Mouse (Mus musculus) heart, embryonic 11.5 days (tissue): ENCODE measurements around the gene Slc12a3. TPM values are rescaled to one million over a fixed set of nuclear protein-coding genes. Genes with fewer than 3 reads are reported as not detected.

Source experiments
- ATAC-seq: fragments of 200-750 bp; cut with Nextera tagmentation; replicated peaks from 2 replicates; pipeline ENCODE4 v1.8.0; 2017; ENCODE audit warnings: moderate library complexity; ENCODE audit not compliant: insufficient number of reproducible peaks, low FRiP score, low TSS enrichment
- H3K27ac ChIP-seq: fragments of 300-500 bp; sonication (generic); 2 replicates; pipeline ENCODE4 v1.5.1; 2014; ENCODE audit warnings: mild to moderate bottlenecking, low read depth, low read length
- H3K27me3 ChIP-seq: fragments of 300-500 bp; sonication (generic); 2 replicates; pipeline ENCODE4 v1.6.1; 2014; ENCODE audit warnings: mild to moderate bottlenecking, low read length, mixed read lengths; ENCODE audit not compliant: control insufficient read depth, insufficient read depth
- H3K36me3 ChIP-seq: fragments of 300-500 bp; sonication (generic); 2 replicates; pipeline ENCODE4 v1.6.1; 2014; ENCODE audit warnings: mild to moderate bottlenecking, low read length, moderate library complexity, mixed read lengths; ENCODE audit not compliant: control insufficient read depth, insufficient read depth
- H3K4me1 ChIP-seq: fragments of 300-500 bp; sonication (generic); 2 replicates; pipeline ENCODE4 v1.6.1; 2014; ENCODE audit warnings: low read length; ENCODE audit not compliant: control insufficient read depth, insufficient read depth
- H3K4me2 ChIP-seq: fragments of 300-500 bp; sonication (generic); 2 replicates; pipeline ENCODE4 v1.6.1; 2014; ENCODE audit warnings: mild to moderate bottlenecking, moderate library complexity
- H3K4me3 ChIP-seq: fragments of 300-500 bp; sonication (generic); 2 replicates; pipeline ENCODE4 v1.5.1; 2014; ENCODE audit warnings: low read depth, low read length
- H3K9ac ChIP-seq: fragments of 300-500 bp; sonication (generic); 2 replicates; pipeline ENCODE4 v1.6.1; 2014; ENCODE audit warnings: mild to moderate bottlenecking, low read depth, low read length, moderate library complexity
- H3K9me3 ChIP-seq: fragments of 300-500 bp; sonication (generic); replicated peaks from 2 replicates; pipeline ENCODE4 v1.6.1; 2016; ENCODE audit warnings: low read length; ENCODE audit not compliant: control insufficient read depth
- WGBS: fragments of 180-500 bp; shearing (Covaris S2); extraction: QIAGEN DNeasy Blood & Tissue Kit; methylation state at CpG from one replicate; pipeline ENCODE4 v1.1.7; 2014; ENCODE audit not compliant: insufficient replicate concordance; 5-methylcytosine and 5-hydroxymethylcytosine counted together
- polyA plus RNA-seq: library from polyadenylated mRNA; unstranded; fragments of >200 nt; fragmentation: Nextera tagmentation; extraction: Ambion mirVana; gene quantifications from 2 replicates; pipeline ENCODE4 v1.2.1, GENCODE M21; 2014

Gene Slc12a3
- polyA plus RNA-seq, 1 experiment from 2014 or later = 0.20 TPM

DNA sequence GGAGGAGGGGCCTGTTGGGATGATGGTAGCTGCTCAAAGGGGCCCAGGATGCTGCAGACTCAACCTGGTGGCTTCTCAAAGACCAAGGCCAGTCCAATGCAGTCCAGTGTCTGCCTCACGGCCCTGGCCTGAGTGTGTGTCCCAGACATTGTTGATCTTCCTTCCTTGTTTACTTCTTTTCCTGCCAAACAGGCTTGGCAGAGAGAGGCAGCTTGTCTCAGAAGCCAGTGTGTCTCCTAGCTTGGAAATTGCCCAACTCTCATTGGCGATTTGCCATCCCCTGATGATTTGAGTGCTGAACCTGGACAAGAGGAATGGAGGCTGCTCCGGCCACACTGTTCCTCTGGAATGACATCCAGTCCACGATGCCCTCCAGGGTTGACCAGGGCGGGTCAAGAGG is 29.5 kb downstream of the Slc12a3 start:
- Histone ChIP-seq H3K27ac (no peak overlapping the region), H3K9me3 (no peaks in the 10 kb centered on the region), H3K36me3 (no peaks in the 10 kb centered on the region)

DNA sequence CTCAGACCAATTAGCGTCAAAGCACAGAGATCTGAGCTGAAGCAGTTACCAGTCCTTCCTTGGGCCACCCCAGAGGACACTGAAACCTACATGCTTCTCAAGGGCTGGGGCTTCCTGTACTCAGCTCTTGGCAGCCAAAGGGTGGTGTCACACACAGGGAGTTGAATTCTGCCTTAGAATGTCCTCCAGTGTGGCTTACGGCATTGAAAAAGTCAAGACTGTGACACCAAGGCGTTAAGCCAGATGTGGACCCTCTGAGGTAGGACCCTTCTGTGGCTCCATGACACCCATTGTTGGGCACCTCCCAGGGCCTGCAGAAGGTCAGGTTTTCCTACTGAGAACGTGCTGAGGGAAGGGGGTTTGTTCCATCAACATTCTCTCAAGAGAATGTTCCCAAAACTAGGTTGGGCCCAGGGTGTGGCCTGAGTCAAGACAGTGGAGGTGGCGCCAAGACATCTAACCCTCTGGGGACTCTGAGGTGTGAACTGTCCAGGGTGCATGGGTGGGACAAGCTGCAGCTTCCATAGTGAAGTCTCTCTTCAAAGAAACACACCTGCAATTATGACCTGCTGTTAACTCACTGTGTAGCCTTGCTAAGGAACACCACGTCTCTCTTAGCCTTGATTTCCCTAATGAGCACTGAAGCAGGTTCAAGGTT is 32.9 kb downstream of the Slc12a3 start:
- Histone ChIP-seq H3K27me3 (no peaks in the 10 kb centered on the region), H3K4me2 (no peak overlapping the region), H3K9ac (no peak overlapping the region), H3K27ac (no peak overlapping the region), H3K36me3 (no peaks in the 10 kb centered on the region), H3K4me3 (no peak overlapping the region), H3K4me1 (peaks cover 30% of the 10 kb centered on the region), H3K9me3 (no peaks in the 10 kb centered on the region)
- no peak for ATAC-seq
- 83% methylated on average over 6 of the region's 6 CpGs for WGBS

More for the DNA sequence above, 29.5 kb downstream of the Slc12a3 start:
- no peak for ATAC-seq
- Histone ChIP-seq H3K9ac (no peak overlapping the region), H3K4me2 (no peak overlapping the region), H3K4me3 (no peak overlapping the region), H3K4me1 (peaks cover 24% of the 10 kb centered on the region), H3K27me3 (no peaks in the 10 kb centered on the region)
- WGBS = 70% methylated on average over 5 of the region's 5 CpGs

DNA sequence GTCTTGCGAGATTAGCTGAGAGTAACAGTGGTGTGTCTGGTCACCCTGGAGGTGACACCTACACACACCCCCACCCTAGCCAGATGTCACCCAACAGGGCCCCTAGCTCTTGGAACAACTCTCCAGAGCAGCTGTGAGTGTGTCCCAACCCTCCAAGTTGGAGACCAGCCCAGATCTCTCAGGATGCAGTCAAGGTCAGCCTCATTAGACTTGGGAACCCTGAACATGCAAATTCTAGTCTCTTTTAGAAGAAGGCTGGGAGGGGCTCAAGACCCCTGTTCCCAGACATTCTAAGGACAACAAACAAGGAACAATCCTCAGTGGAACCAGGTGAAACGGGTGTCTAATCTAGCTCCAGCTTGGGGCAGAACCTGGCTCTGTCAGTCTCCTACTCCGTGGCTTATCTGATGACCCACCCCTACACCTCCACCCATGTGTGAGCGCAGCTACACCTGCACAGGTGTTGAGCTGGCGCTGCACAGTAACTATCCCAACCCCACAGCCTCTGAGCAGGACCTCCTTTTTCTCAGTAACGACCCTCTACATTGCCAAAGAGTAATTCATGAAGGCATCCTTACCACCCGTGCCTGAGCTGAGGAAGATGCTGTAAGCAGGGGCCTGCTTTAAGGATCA is 33.7 kb downstream of the Slc12a3 start:
- Histone ChIP-seq H3K9me3 (no peaks in the 10 kb centered on the region), H3K4me1 (peaks cover 22% of the 10 kb centered on the region), H3K4me3 (no peak overlapping the region), H3K4me2 (no peak overlapping the region), H3K27me3 (no peaks in the 10 kb centered on the region), H3K36me3 (no peaks in the 10 kb centered on the region), H3K27ac (no peak overlapping the region), H3K9ac (no peak overlapping the region)
- 74% methylated on average over 7 of the region's 7 CpGs for WGBS
- ATAC-seq = no peak

DNA sequence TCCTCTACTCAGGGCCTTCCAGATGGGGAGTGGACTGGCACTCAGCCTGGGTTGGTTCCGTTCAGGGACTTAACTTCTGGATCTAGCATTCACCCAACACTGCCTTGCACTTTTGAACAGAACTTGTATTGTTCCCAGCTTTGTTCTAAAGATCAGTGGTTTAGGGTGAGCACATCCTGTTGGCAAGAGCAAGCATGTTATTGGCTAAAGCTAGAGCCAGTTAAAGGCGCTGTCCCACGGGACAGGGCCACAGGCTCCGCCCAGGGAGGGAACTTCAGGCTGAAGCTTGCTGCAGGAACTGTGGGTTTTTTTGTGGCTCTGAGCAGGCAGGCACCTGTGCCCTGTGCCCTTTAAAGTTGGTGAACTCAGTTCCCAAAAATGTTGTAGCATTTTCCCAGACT is 34.3 kb downstream of the Slc12a3 start:
- WGBS = 42% methylated on average over 4 of the region's 4 CpGs
- Histone ChIP-seq H3K27ac (peak overlapping the region; percentile 22; the same call in 1 of the 2 replicates), H3K9ac (no peak overlapping the region), H3K36me3 (no peaks in the 10 kb centered on the region), H3K27me3 (no peaks in the 10 kb centered on the region), H3K9me3 (no peaks in the 10 kb centered on the region), H3K4me3 (no peak overlapping the region), H3K4me1 (peaks cover 20% of the 10 kb centered on the region), H3K4me2 (no peak overlapping the region)
- no peak for ATAC-seq

DNA sequence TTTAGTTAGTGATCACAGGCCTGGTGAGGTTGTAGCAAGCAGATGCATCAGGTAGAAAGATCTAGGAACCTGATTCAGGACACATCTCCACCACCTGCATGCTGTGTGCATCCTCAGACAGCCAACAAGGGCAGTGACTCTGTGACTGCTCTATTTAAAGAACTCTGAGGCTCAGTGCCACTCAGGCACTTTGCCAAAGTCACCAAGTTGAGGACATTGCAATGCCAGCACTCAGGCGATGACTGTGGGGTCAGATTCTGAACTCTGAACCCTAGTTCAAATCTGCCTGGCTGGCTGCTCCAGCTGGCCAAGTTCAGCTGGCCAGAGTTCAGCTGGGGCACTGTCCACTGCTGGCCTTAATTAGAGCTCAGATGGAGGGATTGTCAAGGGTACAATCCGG is 34.9 kb downstream of the Slc12a3 start:
- H3K9me3 ChIP-seq = no peaks in the 10 kb centered on the region
- no peak overlapping the region for H3K4me3 ChIP-seq
- no peaks in the 10 kb centered on the region for H3K27me3 ChIP-seq
- peak overlapping the region; percentile 22; the same call in 1 of the 2 replicates for H3K27ac ChIP-seq
- no peak for ATAC-seq
- peaks cover 14% of the 10 kb centered on the region for H3K4me1 ChIP-seq
- 60% methylated on average over 2 of the region's 2 CpGs for WGBS
- no peaks in the 10 kb centered on the region for H3K36me3 ChIP-seq
- no peak overlapping the region for H3K4me2 ChIP-seq
- H3K9ac ChIP-seq = no peak overlapping the region

DNA sequence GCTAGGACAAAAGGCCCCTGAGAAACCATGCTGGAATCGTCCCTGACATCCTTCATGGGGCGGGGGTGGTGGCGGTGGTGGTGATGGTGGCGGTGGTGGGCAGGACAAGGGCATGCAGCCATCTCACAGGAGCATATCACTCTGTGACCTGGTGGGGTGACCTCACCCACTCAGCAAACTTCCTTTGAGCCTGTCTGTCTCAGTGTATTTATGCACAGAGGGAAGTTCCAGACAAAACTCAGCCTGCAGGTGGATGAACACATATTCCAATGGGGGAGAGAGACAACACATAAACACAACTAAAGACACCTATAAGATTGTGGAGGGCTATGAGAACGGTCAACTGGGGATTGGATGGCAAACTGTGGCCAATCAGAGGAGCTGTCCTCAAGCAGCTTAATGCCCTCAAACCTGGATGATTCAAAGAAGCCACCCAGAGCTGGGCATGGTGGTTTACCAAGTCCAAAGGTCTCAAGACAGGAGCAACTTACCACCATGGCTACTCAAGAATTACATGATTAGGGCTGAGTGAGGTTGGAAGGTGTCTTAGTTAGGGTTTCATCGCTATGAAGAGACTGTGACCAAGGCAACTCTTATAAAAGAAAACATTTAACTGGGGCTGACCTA is 35.8 kb downstream of the Slc12a3 start:
- Histone ChIP-seq H3K9me3 (no peaks in the 10 kb centered on the region), H3K4me3 (no peak overlapping the region), H3K27ac (no peak overlapping the region), H3K27me3 (no peaks in the 10 kb centered on the region), H3K9ac (no peak overlapping the region), H3K36me3 (no peaks in the 10 kb centered on the region), H3K4me2 (no peak overlapping the region), H3K4me1 (peaks cover 13% of the 10 kb centered on the region)
- WGBS = 81% methylated on average over 6 of the region's 6 CpGs
- ATAC-seq = no peak

DNA sequence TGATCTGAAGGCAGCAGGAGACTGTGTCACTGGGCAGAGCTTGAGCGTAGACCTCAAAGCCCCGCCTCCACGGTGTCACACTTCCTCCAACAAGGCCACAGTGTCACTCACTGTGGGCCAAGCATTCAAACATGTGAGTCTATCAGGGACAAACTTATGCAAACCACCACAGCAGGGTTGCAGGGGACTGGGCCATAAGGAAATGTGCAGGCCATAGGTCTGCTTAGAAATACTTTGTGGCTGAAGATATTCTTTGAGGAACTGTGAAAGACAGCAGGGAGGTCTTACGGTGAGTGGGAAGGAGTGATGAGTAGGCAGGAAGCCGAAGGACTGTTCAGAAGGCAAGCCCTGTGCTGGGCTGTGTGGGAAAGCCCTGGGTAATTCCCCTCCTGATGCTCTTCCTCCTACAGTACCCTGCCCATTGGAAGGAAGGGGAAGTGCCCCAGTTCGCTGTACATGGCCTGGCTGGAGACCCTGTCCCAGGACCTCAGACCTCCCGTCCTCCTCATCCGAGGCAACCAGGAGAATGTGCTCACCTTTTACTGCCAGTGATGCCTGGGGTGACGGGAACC is 36.5 kb downstream of the Slc12a3 start:
- H3K9ac ChIP-seq = no peak overlapping the region
- H3K4me3 ChIP-seq = no peak overlapping the region
- no peak for ATAC-seq
- H3K4me1 ChIP-seq = peaks cover 13% of the 10 kb centered on the region
- no peak overlapping the region for H3K4me2 ChIP-seq
- H3K27ac ChIP-seq = no peak overlapping the region
- no peaks in the 10 kb centered on the region for H3K27me3 ChIP-seq
- no peaks in the 10 kb centered on the region for H3K36me3 ChIP-seq
- no peaks in the 10 kb centered on the region for H3K9me3 ChIP-seq
- 74% methylated on average over 9 of the region's 9 CpGs for WGBS

DNA sequence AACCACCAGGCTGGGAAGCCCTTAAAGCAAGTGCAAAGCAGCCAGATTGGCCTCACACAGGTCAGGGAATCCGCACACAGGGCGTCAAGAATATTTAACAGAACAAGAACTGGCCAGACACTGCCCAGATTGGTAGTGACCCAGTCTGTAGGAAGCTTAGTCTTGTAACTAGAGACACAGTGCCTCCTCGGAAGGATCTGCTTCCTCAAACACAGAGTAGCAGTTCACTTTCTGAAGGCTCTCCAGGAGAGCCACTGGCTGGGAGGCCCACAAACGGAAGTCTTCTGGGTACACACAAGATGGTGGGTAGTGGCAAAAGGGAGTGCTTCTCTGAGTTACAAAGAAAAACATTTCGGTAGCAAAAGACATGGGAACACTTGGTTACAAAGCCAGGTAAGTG is 41.8 kb downstream of the Slc12a3 start:
- 72% methylated on average over 5 of the region's 5 CpGs for WGBS
- Histone ChIP-seq H3K9me3 (no peaks in the 10 kb centered on the region), H3K4me1 (peaks cover 6% of the 10 kb centered on the region; the same call in 1 of the 2 replicates), H3K9ac (no peak overlapping the region), H3K36me3 (no peaks in the 10 kb centered on the region), H3K27ac (no peak overlapping the region), H3K27me3 (no peaks in the 10 kb centered on the region), H3K4me2 (no peak overlapping the region), H3K4me3 (no peak overlapping the region)
- ATAC-seq = no peak
